Mouse (Mus musculus): ENCODE data around the gene Tulp1. TPM values are rescaled to one million over a fixed set of nuclear protein-coding genes. Genes with fewer than 3 reads are reported as not detected.

The Tulp1 gene
- polyA plus RNA-seq, 1 experiment from 2014 or later, result 3.3 TPM

DNA sequence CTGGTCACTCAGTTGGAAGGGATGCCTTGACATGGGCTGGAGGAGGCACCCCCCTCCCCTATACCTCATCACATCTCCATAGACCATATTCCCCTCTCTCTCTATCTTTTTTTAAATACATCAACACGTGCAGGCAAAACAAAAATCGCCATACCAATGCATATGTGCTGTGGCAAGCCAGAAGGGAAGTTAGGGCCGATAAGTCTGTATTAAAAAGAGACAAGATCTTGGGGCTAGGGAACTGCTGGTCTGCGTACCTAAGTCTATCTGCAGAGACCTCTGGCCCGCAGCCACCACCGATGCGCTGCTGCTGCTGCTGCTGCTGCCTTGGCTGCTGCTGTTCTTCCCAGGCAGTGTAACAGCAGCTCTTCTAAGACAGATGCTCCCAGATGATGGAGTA is 30.0 kb upstream of the Tulp1 start:
- H3K4me1 ChIP-seq (replicated peaks; ENCODE audit: control insufficient read depth, insufficient read depth, low read length), result peaks cover 10% of the 10 kb centered on the region; the same call in 1 of the 2 replicates
- no peak overlapping the region for H3K4me2 ChIP-seq
- no peaks in the 10 kb centered on the region for H3K9me3 ChIP-seq (ENCODE audit: control insufficient read depth, low read length)
- no peak overlapping the region for H3K4me3 ChIP-seq (ENCODE audit: low read depth, low read length)
- no peak for ATAC-seq (replicated peaks; ENCODE audit: low FRiP score)
- no peak overlapping the region for H3K9ac ChIP-seq (ENCODE audit: low read depth, low read length)
- H3K27me3 ChIP-seq (replicated peaks; ENCODE audit: control insufficient read depth, insufficient read depth, low read length), result no peaks in the 10 kb centered on the region
- no peak for DNase-seq (ENCODE audit: low spot score)
- no peak overlapping the region for H3K27ac ChIP-seq (ENCODE audit: low read depth, low read length)
- peaks cover 12% of the 10 kb centered on the region for H3K36me3 ChIP-seq (ENCODE audit: control insufficient read depth, insufficient read depth, low read length)
- 75% methylated on average over 7 of the region's 7 CpGs for WGBS

DNA sequence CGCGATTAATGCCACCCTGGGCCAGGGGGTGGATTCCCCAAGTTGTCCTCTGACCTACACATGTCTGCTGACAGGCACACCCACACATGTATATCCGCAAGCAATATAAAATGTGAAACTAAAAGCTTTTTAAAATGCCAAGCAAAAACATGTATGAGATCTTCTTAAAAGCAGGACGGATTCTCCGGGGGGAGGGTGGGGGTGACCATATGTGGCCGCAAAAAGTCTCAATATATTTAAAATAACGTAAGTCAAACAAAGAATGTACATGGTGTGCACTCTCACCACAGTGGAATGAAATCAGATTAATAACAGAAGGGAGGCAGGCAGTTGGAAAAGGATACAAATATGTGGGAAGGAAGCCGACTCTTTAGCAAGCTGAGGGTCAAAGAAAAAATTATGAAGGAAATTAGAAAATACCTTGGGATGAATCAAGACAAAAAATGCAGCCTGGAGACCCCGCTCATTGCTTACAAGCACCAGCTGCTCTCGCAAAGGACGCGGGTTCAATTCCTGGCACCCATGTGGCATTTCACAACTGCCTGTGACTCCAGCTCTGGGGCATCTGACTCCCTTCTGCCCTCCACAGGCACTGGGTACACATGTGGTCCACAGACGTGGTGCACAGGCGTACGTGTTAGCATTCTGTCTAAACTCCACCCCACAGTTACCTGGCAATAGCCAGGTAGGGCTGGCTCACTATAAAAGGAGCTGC is 29.2 kb upstream of the Tulp1 start:
- DNase-seq (ENCODE audit: low spot score) (no peak), ATAC-seq (replicated peaks; ENCODE audit: low FRiP score) (no peak)
- Histone ChIP-seq H3K4me2 (no peak overlapping the region), H3K27ac (ENCODE audit: low read depth, low read length) (no peak overlapping the region), H3K9ac (ENCODE audit: low read depth, low read length) (no peak overlapping the region), H3K9me3 (ENCODE audit: control insufficient read depth, low read length) (no peaks in the 10 kb centered on the region), H3K4me1 (replicated peaks; ENCODE audit: control insufficient read depth, insufficient read depth, low read length) (peaks cover 10% of the 10 kb centered on the region; the same call in 1 of the 2 replicates), H3K36me3 (ENCODE audit: control insufficient read depth, insufficient read depth, low read length) (peaks cover 6% of the 10 kb centered on the region), H3K4me3 (ENCODE audit: low read depth, low read length) (no peak overlapping the region), H3K27me3 (replicated peaks; ENCODE audit: control insufficient read depth, insufficient read depth, low read length) (peaks cover 3% of the 10 kb centered on the region)
- WGBS, result 80% methylated on average over 15 of the region's 15 CpGs

DNA sequence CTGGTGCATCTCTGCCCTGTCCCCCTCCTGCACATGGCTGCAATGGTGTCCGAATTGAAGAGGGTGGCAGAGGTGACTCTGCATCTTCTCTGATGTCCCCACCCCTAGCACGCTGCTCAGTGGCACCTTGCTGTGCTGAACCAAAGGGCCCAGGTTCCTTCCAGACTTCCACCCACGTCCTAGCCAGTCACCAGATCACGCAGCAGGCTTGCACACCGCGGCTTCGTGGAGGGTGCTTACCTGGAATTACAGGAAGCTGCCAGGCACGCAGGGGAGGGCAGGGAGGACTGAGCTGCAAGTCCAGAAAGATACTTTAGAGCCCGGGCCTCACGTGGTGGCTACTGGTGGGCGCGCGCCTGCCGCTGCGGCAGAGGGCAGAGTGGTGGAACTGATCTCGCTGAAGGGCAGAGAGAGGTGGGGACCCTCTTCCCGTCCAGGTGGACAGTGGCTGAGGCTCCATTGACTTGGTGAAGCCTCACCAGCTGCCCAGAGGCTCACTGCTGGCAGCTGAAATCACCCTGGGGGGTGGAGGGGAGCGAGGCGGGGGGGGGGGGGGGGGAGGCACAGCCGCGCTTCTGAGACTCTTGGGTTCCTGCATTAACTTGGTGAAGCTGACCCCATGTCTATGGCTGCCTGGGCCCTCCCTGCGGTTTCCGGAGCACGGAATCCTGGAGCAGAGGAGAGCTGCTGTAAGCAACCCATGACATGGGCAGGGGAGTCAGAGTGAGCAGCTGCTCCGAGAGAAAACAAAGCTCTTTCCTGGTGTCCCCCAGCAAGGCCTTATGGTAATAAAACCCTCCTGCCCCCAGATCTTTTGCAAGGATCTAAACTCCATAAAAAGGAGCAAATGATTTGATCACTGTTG is 26.8 kb upstream of the Tulp1 start:
- H3K36me3 ChIP-seq (ENCODE audit: control insufficient read depth, insufficient read depth, low read length), result no peaks in the 10 kb centered on the region
- H3K27ac ChIP-seq (ENCODE audit: low read depth, low read length), result no peak overlapping the region
- peak overlapping the region; percentile 10; the same call in 1 of the 2 replicates for H3K4me3 ChIP-seq (ENCODE audit: low read depth, low read length)
- 0 out of 2 replicates have a peak overlapping the region, but pooled peaks have one; percentile 7 for H3K9ac ChIP-seq (ENCODE audit: low read depth, low read length)
- ATAC-seq (replicated peaks; ENCODE audit: low FRiP score), result no peak
- peak overlapping the region; percentile 57 for H3K4me2 ChIP-seq
- DNase-seq (ENCODE audit: low spot score), result peak; percentile 49
- H3K4me1 ChIP-seq (replicated peaks; ENCODE audit: control insufficient read depth, insufficient read depth, low read length), result peaks cover 10% of the 10 kb centered on the region; the same call in 1 of the 2 replicates
- 5% methylated on average over 23 of the region's 25 CpGs for WGBS
- H3K9me3 ChIP-seq (ENCODE audit: control insufficient read depth, low read length), result no peaks in the 10 kb centered on the region
- peaks cover 24% of the 10 kb centered on the region for H3K27me3 ChIP-seq (replicated peaks; ENCODE audit: control insufficient read depth, insufficient read depth, low read length)

DNA sequence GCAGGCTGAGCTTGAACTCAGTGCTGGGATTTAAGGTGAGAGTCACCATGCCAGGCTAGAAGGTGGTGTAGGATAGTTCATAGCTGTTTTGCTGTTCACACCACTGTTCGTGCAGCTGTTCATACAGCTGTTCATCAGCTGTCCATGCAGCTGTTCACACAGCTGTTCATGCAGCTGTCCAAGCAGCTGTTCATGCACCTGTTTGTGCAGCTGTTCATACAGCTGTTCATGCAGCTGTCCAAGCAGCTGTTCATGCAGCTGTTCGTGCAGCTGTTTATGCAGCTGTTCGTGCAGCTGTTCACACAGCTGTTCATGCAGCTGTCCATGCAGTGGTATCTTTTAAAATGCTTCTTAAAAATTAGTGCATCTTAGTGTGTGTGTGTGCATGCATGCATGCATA is 23.5 kb upstream of the Tulp1 start:
- Histone ChIP-seq H3K27ac (ENCODE audit: low read depth, low read length) (no peak overlapping the region), H3K9ac (ENCODE audit: low read depth, low read length) (no peak overlapping the region), H3K4me1 (replicated peaks; ENCODE audit: control insufficient read depth, insufficient read depth, low read length) (peaks cover 10% of the 10 kb centered on the region; the same call in 1 of the 2 replicates), H3K4me3 (ENCODE audit: low read depth, low read length) (no peak overlapping the region), H3K9me3 (ENCODE audit: control insufficient read depth, low read length) (no peaks in the 10 kb centered on the region), H3K27me3 (replicated peaks; ENCODE audit: control insufficient read depth, insufficient read depth, low read length) (peaks cover 34% of the 10 kb centered on the region), H3K4me2 (no peak overlapping the region), H3K36me3 (ENCODE audit: control insufficient read depth, insufficient read depth, low read length) (no peaks in the 10 kb centered on the region)
- DNase-seq (ENCODE audit: low spot score) (no peak), ATAC-seq (replicated peaks; ENCODE audit: low FRiP score) (no peak)
- 71% methylated on average over 3 of the region's 3 CpGs for WGBS

DNA sequence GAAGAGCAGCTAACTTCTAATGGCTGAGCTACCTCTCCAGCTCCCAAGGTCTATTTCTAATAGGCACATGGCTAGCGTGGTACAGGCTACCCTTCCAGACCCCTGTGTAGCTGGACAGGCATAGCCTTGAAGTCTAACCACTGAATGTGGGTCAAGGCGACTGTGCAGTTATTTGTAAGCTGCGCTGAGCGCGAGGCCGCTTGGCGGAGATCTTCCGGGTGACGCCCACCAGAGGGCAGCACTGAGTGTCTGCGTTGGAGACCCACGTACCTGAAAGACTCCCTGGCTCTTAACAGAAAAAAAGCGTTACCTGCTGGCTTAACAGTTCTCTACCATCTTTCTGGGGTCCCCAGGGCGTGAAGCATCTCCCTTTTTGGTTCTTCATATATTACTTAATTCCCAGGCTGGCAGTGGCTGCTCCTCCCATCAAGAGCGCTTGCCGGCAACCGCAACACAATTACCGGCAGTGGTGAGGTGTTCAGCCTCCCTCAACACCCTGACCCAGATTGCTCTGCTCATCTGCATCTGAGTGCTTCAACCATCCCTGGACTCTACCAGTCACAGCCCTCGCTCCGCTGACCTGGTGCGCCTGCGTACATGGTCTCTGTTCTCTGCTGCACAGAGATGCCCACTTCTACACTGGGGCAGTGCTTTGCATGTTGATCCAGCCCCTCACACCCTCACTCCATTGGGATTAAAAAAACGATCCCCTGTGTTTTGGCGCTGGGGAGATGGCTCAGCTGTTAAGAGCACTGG is 21.3 kb upstream of the Tulp1 start:
- no peaks in the 10 kb centered on the region for H3K36me3 ChIP-seq (ENCODE audit: control insufficient read depth, insufficient read depth, low read length)
- DNase-seq (ENCODE audit: low spot score) (peak; percentile 78), ATAC-seq (replicated peaks; ENCODE audit: low FRiP score) (no peak)
- H3K4me3 ChIP-seq (ENCODE audit: low read depth, low read length), result peak overlapping the region; percentile 3; the same call in 1 of the 2 replicates
- 5% methylated on average over 23 of the region's 23 CpGs for WGBS
- H3K4me1 ChIP-seq (replicated peaks; ENCODE audit: control insufficient read depth, insufficient read depth, low read length), result no peaks in the 10 kb centered on the region
- H3K9ac ChIP-seq (ENCODE audit: low read depth, low read length), result no peak overlapping the region
- H3K27ac ChIP-seq (ENCODE audit: low read depth, low read length), result no peak overlapping the region
- peak overlapping the region; percentile 51; the same call in 1 of the 2 replicates for H3K4me2 ChIP-seq
- H3K9me3 ChIP-seq (ENCODE audit: control insufficient read depth, low read length), result no peaks in the 10 kb centered on the region
- H3K27me3 ChIP-seq (replicated peaks; ENCODE audit: control insufficient read depth, insufficient read depth, low read length), result peaks cover 34% of the 10 kb centered on the region

DNA sequence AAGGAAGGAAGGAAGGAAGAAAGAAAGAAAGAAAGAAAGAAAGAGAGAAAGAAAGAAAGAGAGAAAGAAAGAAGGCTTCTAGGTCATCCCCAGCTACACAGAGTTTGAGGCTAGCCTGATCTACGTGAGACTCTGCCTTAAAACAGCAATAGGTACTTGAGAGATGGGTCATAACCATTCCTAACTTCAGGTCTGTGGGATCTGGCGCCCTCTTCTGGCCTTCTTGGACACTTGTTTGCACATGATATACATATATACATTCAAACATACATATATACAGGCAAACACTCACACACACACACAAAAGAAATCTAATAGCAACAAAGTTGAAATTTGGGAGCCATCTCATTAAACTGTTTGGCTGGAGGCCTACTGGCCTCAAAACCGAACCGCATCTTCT is 19.3 kb upstream of the Tulp1 start:
- Histone ChIP-seq H3K27me3 (replicated peaks; ENCODE audit: control insufficient read depth, insufficient read depth, low read length) (peaks cover 31% of the 10 kb centered on the region), H3K4me3 (ENCODE audit: low read depth, low read length) (no peak overlapping the region), H3K4me2 (no peak overlapping the region), H3K9me3 (ENCODE audit: control insufficient read depth, low read length) (no peaks in the 10 kb centered on the region), H3K27ac (ENCODE audit: low read depth, low read length) (no peak overlapping the region), H3K4me1 (replicated peaks; ENCODE audit: control insufficient read depth, insufficient read depth, low read length) (no peaks in the 10 kb centered on the region), H3K9ac (ENCODE audit: low read depth, low read length) (no peak overlapping the region), H3K36me3 (ENCODE audit: control insufficient read depth, insufficient read depth, low read length) (no peaks in the 10 kb centered on the region)
- DNase-seq (ENCODE audit: low spot score) (no peak), ATAC-seq (replicated peaks; ENCODE audit: low FRiP score) (no peak)
- 65% methylated on average over 4 of the region's 4 CpGs for WGBS

DNA sequence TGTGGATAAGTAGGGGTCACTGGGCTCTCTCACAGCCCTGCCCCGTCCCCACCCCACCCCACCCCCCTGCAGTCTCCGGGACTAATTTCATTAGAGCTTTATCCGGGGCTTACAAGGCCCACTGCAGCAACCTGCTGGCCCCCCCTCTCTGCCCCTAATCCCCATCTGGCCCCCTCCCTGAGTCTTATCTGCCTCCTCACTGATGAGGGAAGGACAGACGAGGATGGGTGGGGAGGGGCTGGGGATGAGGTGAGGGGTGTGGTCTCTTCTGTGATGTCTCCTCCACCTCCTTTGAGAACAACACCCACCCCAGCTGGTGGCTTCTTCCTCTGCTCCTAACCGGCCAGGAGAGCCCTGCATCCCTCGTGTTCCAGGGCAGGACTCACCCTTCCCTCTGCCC is 15.2 kb upstream of the Tulp1 start:
- no peaks in the 10 kb centered on the region for H3K36me3 ChIP-seq (ENCODE audit: control insufficient read depth, insufficient read depth, low read length)
- DNase-seq (ENCODE audit: low spot score) (no peak), ATAC-seq (replicated peaks; ENCODE audit: low FRiP score) (no peak)
- H3K27ac ChIP-seq (ENCODE audit: low read depth, low read length), result no peak overlapping the region
- H3K4me1 ChIP-seq (replicated peaks; ENCODE audit: control insufficient read depth, insufficient read depth, low read length), result peaks cover 5% of the 10 kb centered on the region
- whole genome bisulfite sequencing, result 7% methylated on average over 6 of the region's 6 CpGs
- H3K9me3 ChIP-seq (ENCODE audit: control insufficient read depth, low read length), result no peaks in the 10 kb centered on the region
- H3K4me2 ChIP-seq, result no peak overlapping the region
- H3K9ac ChIP-seq (ENCODE audit: low read depth, low read length), result no peak overlapping the region
- H3K4me3 ChIP-seq (ENCODE audit: low read depth, low read length), result no peak overlapping the region
- peaks cover 14% of the 10 kb centered on the region for H3K27me3 ChIP-seq (replicated peaks; ENCODE audit: control insufficient read depth, insufficient read depth, low read length)

DNA sequence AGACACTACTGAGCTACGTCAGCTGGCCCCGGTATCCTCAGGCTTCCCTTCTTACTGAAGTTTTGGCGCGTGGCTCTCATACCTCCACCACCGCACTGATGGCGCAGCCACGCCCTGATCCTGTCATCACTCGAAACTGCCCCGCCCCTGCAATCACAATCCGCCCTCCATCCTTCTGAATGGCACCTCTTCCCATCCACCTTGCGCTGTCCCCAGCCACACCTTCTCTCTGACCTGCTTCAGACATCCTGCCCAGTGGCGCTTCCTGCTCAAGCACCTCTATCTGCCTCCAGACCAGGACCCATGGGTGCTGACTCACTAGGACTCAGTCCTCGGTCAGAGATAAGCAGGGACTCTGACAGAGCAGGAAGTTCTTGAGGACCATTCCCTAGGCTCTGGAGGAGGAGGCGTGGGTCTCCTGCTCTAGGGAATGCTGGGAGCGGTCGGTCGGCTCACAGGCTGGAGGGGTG is 10.6 kb upstream of the Tulp1 start:
- Histone ChIP-seq H3K36me3 (ENCODE audit: control insufficient read depth, insufficient read depth, low read length) (no peaks in the 10 kb centered on the region), H3K4me2 (peak overlapping the region; percentile 31; the same call in 1 of the 2 replicates), H3K9ac (ENCODE audit: low read depth, low read length) (no peak overlapping the region), H3K4me3 (ENCODE audit: low read depth, low read length) (no peak overlapping the region), H3K4me1 (replicated peaks; ENCODE audit: control insufficient read depth, insufficient read depth, low read length) (peaks cover 10% of the 10 kb centered on the region), H3K9me3 (ENCODE audit: control insufficient read depth, low read length) (no peaks in the 10 kb centered on the region), H3K27ac (ENCODE audit: low read depth, low read length) (no peak overlapping the region), H3K27me3 (replicated peaks; ENCODE audit: control insufficient read depth, insufficient read depth, low read length) (peaks cover 33% of the 10 kb centered on the region)
- no peak; the same call in 1 of the 2 replicates for ATAC-seq (replicated peaks; ENCODE audit: low FRiP score)
- no peak for DNase-seq (ENCODE audit: low spot score)
- 6% methylated on average over 17 of the region's 17 CpGs for WGBS
